Mouse (Mus musculus): ENCODE data around the gene Tom1l1. TPM values are rescaled to one million over a fixed set of nuclear protein-coding genes. Genes with fewer than 3 reads are reported as not detected.
A peak's percentile ranks its signal among the peaks of the same experiment; 100 is the strongest.

Tom1l1 gene
- polyA plus RNA-seq, 1 experiment from 2014 or later = 39.3 TPM

DNA sequence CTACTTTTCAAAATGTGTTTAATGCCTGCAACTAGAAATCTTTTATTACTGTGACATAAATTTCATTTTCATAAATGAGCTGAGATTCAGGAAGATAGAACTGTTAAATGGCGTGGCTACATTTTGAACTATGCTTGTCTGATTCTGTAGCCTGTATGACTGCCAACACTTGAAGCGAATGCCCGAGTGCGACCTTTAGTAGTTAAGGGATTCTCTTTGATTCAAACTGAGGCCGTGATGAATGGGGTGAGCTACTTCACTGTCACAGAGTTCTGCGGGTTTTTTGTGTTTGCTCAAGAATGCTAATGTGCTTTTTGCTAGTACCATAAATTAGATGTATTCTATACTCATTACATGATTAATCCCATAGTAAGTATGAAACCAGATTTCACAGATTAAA, 2.2 kb upstream of the Tom1l1 start:
- Histone ChIP-seq H3K4me2 (no peak overlapping the region), H3K4me1 (peaks cover 20% of the 10 kb centered on the region), H3K27ac (no peak overlapping the region), H3K9ac (no peak overlapping the region), H3K36me3 (no peaks in the 10 kb centered on the region), H3K27me3 (0 out of 2 replicates have a peak, but pooled peaks cover 3% of the 10 kb centered on the region), H3K9me3 (replicated peaks) (no peaks in the 10 kb centered on the region), H3K4me3 (replicated peaks) (no peak overlapping the region)
- 65% methylated on average over 6 of the region's 6 CpGs for WGBS
- no peak for ATAC-seq (replicated peaks; ENCODE audit: low FRiP score)

DNA sequence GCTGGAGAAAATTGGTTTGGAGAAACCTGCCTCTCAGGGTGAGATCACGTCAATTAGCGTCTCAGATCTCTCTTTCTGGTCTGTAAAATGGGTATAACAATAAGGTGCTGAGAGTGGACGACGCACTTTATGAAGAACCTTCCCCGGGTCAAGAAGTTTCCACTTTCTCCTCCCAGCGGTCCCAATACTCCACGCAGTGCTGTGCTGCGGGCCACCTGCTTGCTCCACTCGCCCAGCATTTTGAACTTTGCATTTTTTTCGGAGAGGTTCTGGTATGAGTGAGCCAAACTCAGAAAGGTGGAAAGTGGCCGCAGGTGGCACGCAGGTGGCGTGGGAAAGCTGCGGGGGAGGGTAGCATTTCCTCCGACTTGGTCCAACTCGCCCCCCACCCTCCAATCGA, 1.1 kb downstream of the Tom1l1 start:
- Histone ChIP-seq H3K9me3 (replicated peaks) (no peaks in the 10 kb centered on the region), H3K4me3 (replicated peaks) (peak overlapping the region; percentile 68), H3K9ac (peak overlapping the region; percentile 40), H3K4me2 (peak overlapping the region; percentile 95), H3K4me1 (peaks cover 20% of the 10 kb centered on the region), H3K27ac (0 out of 2 replicates have a peak overlapping the region, but pooled peaks have one; percentile 14), H3K27me3 (0 out of 2 replicates have a peak, but pooled peaks cover 3% of the 10 kb centered on the region), H3K36me3 (peaks cover 12% of the 10 kb centered on the region)
- WGBS = 1% methylated on average over 17 of the region's 17 CpGs
- peak; percentile 64 for ATAC-seq (replicated peaks; ENCODE audit: low FRiP score)

DNA sequence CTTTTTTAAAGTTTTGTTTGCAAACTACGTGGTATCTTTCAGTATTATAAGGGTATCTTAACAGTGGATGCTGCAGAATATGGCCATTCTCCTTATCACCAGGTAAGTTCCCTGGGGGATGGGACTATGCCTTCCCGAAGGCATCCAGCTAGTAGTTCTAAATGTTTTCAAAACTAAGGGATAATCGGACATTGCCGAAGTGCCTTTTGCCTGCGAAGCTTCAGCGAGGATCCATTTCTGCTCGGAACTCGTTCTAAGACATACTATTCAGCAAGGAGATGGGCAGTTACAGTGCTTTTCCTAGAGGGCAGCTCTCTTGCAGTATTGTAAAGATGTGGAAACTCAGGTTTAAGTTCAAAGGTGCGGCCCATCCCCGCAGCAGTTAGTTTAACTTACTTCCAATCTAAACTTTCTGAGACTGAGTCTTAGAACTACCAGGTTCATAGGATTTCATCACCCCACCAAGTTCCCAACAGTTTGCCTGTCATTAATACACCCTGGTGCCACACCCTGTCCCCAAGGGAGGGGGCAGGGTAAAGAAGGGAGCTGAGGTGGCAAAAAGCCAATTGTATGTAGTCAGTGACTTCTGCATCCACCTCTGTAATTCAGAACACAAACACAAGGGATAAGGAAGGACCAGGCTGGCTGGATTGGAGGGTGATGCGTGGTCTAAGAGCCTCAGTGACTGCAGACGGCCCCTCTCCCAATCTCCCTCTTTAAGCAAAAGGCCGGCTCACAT, 1.7 kb downstream of the Tom1l1 start:
- ATAC-seq (replicated peaks; ENCODE audit: low FRiP score) = peak; percentile 18; the same call in 1 of the 2 replicates

DNA sequence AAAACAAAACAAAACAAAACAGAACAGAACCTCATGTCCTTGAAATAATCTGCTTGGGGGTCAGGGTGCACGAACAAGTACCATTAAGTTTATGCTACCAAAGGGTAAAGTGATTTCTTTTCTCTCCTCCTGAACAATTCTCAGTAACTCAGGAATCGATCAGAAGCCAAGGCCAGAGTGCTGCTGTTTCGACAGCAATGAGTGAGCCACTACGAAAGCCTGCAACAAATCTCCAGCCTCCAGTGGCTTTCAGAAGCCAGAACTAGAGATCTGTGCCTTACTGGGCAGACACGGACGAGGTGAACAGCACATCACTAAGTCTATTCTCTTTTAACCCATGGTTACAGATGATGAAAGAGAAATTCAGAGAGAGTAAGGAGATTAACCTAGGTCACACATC, 3.0 kb downstream of the Tom1l1 start:
- Histone ChIP-seq H3K36me3 (peaks cover 15% of the 10 kb centered on the region), H3K4me2 (no peak overlapping the region), H3K4me3 (replicated peaks) (no peak overlapping the region), H3K27ac (no peak overlapping the region), H3K4me1 (peaks cover 20% of the 10 kb centered on the region), H3K9me3 (replicated peaks) (no peaks in the 10 kb centered on the region), H3K27me3 (0 out of 2 replicates have a peak, but pooled peaks cover 3% of the 10 kb centered on the region), H3K9ac (no peak overlapping the region)
- WGBS = 70% methylated on average over 6 of the region's 6 CpGs
- ATAC-seq (replicated peaks; ENCODE audit: low FRiP score) = no peak

More for the DNA sequence above, 1.7 kb downstream of the Tom1l1 start:
- peak overlapping the region; percentile 68 for H3K4me3 ChIP-seq (replicated peaks)
- no peaks in the 10 kb centered on the region for H3K9me3 ChIP-seq (replicated peaks)
- peak overlapping the region; percentile 40; the same call in 1 of the 2 replicates for H3K9ac ChIP-seq
- 73% methylated on average over 13 of the region's 13 CpGs for WGBS
- H3K4me1 ChIP-seq = peaks cover 20% of the 10 kb centered on the region
- no peak overlapping the region for H3K27ac ChIP-seq
- 0 out of 2 replicates have a peak, but pooled peaks cover 3% of the 10 kb centered on the region for H3K27me3 ChIP-seq
- peak overlapping the region; percentile 95 for H3K4me2 ChIP-seq
- peaks cover 12% of the 10 kb centered on the region for H3K36me3 ChIP-seq

DNA sequence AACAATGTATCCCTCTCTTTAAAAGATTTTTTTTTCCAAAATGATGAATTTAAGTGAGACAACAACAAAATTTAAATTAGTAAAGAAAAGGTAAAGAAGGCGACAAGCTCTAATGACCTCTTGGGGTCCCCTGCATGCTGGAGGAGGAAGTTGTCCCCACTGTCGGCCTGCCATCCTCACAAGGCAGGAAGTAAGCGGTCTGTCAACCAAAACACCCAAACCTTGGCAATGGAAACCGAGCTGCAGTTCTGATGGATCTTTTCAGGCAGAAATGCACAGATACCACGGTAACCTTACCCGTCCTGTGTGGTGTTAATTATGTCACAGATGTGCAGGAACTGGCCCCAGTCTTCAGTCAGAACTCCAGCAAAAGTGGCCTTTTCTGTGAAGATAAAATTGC, 3.4 kb downstream of the Tom1l1 start:
- Histone ChIP-seq H3K9me3 (replicated peaks) (no peaks in the 10 kb centered on the region), H3K9ac (no peak overlapping the region), H3K4me3 (replicated peaks) (no peak overlapping the region), H3K36me3 (peaks cover 19% of the 10 kb centered on the region), H3K4me1 (peaks cover 20% of the 10 kb centered on the region), H3K27me3 (0 out of 2 replicates have a peak, but pooled peaks cover 3% of the 10 kb centered on the region), H3K27ac (no peak overlapping the region), H3K4me2 (no peak overlapping the region)
- no peak for ATAC-seq (replicated peaks; ENCODE audit: low FRiP score)
- 42% methylated on average over 6 of the region's 6 CpGs for WGBS

DNA sequence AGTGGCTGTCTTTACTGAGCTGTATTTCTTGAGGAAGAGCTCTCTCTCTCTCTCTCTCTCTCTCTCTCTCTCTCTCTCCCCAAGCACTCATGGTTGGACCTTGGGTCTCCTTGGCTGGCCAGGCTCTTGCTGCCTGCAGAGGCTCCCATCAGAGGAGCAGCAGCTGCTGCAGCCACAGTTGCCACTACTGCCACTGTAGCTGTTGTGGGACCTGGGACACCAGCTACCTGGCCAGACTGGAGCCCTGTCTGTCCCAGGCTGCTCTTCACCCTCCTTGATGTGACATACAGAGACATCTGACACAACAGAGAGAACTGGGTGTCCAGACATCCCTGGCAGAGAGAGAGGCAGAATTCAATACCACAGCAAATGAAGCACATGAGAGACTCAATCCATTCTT, 7.0 kb downstream of the Tom1l1 start:
- Histone ChIP-seq H3K4me3 (replicated peaks) (no peak overlapping the region), H3K9ac (no peak overlapping the region), H3K4me2 (no peak overlapping the region), H3K9me3 (replicated peaks) (no peaks in the 10 kb centered on the region), H3K27me3 (no peaks in the 10 kb centered on the region), H3K4me1 (peaks cover 4% of the 10 kb centered on the region; the same call in 1 of the 2 replicates), H3K27ac (no peak overlapping the region), H3K36me3 (peaks cover 21% of the 10 kb centered on the region)
- ATAC-seq (replicated peaks; ENCODE audit: low FRiP score) = no peak

DNA sequence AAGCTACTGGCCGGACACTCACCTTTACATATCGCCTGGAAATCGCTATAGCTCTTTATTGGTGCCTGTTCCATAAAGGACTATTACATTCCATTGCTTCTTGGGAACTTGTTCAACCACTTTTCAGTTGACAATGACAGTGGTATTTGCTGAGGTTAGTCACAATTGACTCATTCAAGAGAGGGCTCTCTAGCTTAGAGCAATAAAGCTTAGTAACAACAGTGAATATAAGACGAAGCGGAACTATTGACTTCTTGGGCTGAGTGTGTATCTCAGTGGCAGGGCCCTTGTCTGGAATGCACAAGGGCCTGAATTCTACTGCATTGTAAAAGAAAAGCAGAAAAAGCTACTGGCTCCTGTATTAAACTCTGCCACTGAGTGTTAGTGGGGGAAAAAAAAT, 9.6 kb downstream of the Tom1l1 start:
- H3K4me2 ChIP-seq = no peak overlapping the region
- 88% methylated on average over 5 of the region's 5 CpGs for WGBS
- no peak for ATAC-seq (replicated peaks; ENCODE audit: low FRiP score)

DNA sequence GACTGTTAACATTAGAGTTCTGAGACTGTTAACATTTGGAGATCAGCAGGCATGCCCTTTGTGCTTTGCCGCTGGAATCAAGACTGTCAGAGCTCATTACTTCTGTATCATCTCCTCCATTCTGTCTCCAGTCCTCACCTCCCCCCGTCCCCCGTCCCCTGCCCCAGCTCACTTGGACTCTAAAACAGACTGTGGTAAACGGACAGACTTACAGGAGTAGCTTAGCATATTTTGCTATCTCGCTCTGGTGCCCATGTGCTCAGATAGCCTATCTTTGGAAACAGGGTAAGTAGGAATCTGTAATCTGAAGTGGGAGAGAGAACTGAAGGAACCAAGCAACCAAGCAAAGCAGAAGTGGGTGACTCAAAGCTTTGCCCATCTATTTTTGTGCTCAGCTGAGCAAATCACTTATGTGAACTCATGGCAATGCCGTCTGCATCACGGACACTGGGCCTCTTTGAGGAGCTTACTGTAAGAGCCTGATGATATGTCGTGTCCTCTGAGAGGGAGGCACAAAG, 10.3 kb downstream of the Tom1l1 start:
- no peak overlapping the region for H3K4me2 ChIP-seq
- no peak overlapping the region for H3K27ac ChIP-seq
- H3K27me3 ChIP-seq = no peaks in the 10 kb centered on the region
- H3K9me3 ChIP-seq (replicated peaks) = no peaks in the 10 kb centered on the region
- H3K4me3 ChIP-seq (replicated peaks) = no peak overlapping the region
- no peaks in the 10 kb centered on the region for H3K4me1 ChIP-seq
- H3K36me3 ChIP-seq = peaks cover 23% of the 10 kb centered on the region
- WGBS = 85% methylated on average over 8 of the region's 8 CpGs
- no peak overlapping the region for H3K9ac ChIP-seq
- no peak for ATAC-seq (replicated peaks; ENCODE audit: low FRiP score)

More for the DNA sequence above, 9.6 kb downstream of the Tom1l1 start:
- no peak overlapping the region for H3K27ac ChIP-seq
- no peak overlapping the region for H3K9ac ChIP-seq
- H3K27me3 ChIP-seq = no peaks in the 10 kb centered on the region
- H3K9me3 ChIP-seq (replicated peaks) = no peaks in the 10 kb centered on the region
- peaks cover 22% of the 10 kb centered on the region for H3K36me3 ChIP-seq
- H3K4me3 ChIP-seq (replicated peaks) = no peak overlapping the region
- no peaks in the 10 kb centered on the region for H3K4me1 ChIP-seq

DNA sequence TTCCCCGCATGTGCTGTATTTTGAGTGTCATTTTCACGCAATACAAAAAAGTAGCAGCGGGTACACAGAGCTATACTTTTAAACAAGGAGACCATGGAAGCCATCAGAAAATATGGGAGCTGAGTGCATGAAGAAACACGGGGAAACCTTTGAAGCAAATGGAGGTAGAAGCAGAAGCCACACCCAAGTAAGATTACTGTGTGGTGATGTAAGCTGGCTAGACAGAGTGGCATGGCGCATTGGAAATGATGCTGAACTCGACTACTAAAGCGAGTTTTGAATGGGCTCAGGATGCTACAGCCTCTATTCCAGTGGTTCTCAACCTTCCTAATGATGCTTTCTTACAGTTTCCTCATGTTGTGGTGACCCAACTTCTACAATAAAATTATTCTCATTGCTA, 11.1 kb downstream of the Tom1l1 start:
- Histone ChIP-seq H3K9me3 (replicated peaks) (no peaks in the 10 kb centered on the region), H3K4me1 (no peaks in the 10 kb centered on the region), H3K27me3 (no peaks in the 10 kb centered on the region), H3K4me3 (replicated peaks) (no peak overlapping the region), H3K36me3 (peaks cover 23% of the 10 kb centered on the region), H3K4me2 (no peak overlapping the region), H3K27ac (no peak overlapping the region), H3K9ac (no peak overlapping the region)
- no peak for ATAC-seq (replicated peaks; ENCODE audit: low FRiP score)
- WGBS = 94% methylated on average over 7 of the region's 7 CpGs

DNA sequence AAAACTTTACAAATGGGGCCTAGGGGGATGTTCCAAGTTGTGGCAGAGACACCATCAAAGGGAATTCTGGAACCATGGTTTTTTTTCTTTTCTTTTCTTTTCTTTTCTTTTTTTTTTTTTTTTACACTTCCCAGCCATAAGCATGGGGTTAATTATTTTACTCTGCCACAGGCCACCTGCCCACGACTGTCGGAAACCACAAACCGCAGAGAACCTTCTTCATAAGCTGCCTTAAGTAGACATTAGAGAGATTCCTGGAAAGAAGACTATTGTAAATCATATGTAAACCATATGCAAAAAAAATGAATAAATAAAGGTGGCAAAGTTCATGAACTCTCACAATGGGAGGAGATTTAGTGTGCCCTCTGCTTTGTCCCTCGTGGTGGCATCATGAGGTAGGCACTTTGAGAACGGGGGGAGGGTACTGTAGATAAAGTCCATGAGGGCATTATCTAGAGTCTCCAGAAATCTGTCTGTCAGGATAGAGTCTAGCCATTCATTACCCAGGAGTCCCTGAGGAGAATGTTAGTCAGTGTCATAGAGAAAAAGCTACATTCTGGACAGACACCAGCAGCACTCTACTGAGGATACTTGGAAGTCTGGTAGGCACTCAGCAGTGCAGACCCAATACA, 12.6 kb downstream of the Tom1l1 start:
- WGBS = 74% methylated on average over 5 of the region's 5 CpGs
- Histone ChIP-seq H3K4me2 (no peak overlapping the region), H3K4me1 (no peaks in the 10 kb centered on the region), H3K4me3 (replicated peaks) (no peak overlapping the region), H3K9ac (no peak overlapping the region), H3K27ac (no peak overlapping the region), H3K9me3 (replicated peaks) (no peaks in the 10 kb centered on the region), H3K27me3 (no peaks in the 10 kb centered on the region), H3K36me3 (peaks cover 20% of the 10 kb centered on the region)
- peak; percentile 82 for ATAC-seq (replicated peaks; ENCODE audit: low FRiP score)

DNA sequence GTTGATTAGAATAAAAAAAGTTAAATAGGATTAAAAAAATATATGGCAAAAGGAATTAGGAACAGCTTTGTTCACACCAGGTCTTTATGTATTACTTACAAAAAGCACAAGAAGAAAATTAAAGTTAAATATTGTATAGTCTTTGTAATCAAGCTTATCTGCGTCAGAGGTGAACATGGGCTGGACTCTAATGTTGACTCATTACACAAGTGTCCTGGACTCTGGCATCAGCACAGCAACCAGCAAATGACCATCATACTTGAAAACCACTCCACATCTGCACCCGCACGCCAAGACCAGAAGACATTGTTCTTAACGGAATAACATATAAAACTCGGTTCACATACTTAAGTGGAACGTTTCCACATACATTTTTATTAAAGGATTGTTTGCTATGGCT, 20.8 kb downstream of the Tom1l1 start:
- Histone ChIP-seq H3K4me1 (peaks cover 39% of the 10 kb centered on the region), H3K9ac (no peak overlapping the region), H3K27me3 (no peaks in the 10 kb centered on the region), H3K27ac (no peak overlapping the region), H3K9me3 (replicated peaks) (no peaks in the 10 kb centered on the region), H3K36me3 (peaks cover 21% of the 10 kb centered on the region), H3K4me3 (replicated peaks) (no peak overlapping the region), H3K4me2 (no peak overlapping the region)
- 93% methylated on average over 6 of the region's 6 CpGs for WGBS
- no peak for ATAC-seq (replicated peaks; ENCODE audit: low FRiP score)

DNA sequence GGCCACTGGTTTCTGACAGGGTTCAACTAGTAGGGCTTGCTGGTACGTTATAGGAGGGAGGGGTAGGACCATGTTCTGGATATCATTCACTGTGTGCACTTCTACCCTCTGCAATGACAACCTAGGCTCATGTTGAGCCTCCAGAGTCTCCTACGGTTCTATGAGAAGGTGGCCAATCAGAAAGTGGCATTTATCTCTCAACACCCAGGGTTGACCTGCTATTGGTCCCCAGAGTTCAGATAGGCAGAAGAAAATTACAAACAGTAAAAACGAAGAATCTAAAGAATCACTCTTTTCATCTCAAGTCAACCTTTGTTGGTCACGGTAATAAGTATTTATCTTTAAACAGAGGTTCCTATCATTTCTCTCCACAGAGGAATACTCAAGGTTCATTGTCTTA, 21.2 kb downstream of the Tom1l1 start:
- peak; percentile 50; the same call in 1 of the 2 replicates for ATAC-seq (replicated peaks; ENCODE audit: low FRiP score)
- H3K9me3 ChIP-seq (replicated peaks) = no peaks in the 10 kb centered on the region
- H3K36me3 ChIP-seq = peaks cover 20% of the 10 kb centered on the region
- 86% methylated on average over 4 of the region's 4 CpGs for WGBS
- no peak overlapping the region for H3K4me3 ChIP-seq (replicated peaks)
- H3K4me1 ChIP-seq = peaks cover 39% of the 10 kb centered on the region
- 0 out of 2 replicates have a peak overlapping the region, but pooled peaks have one; percentile 78 for H3K27ac ChIP-seq
- no peak overlapping the region for H3K4me2 ChIP-seq
- no peak overlapping the region for H3K9ac ChIP-seq
- no peaks in the 10 kb centered on the region for H3K27me3 ChIP-seq
